Mouse (Mus musculus) liver, postnatal 0 days (tissue): Measurements from ENCODE around the gene Nfix.

ENCODE experiments used
- CTCF ChIP-seq: sonication (generic); IDR thresholded peaks from 2 replicates; pipeline ENCODE4 v1.5.1; 2016; ENCODE audit warnings: antibody characterized with exemption, low read depth
- EP300 ChIP-seq: IDR thresholded peaks from 2 replicates; pipeline ENCODE4 v1.6.1; 2016; ENCODE audit warnings: antibody characterized with exemption, low read depth, mild to moderate bottlenecking

- peak; percentile 73 for TF ChIP-seq CTCF
- TF ChIP-seq EP300 = no peak
These were observed 45.4 kb upstream of the Nfix start for GRCm38 (mm10) chr8:84845355-84846093.
